Mouse (Mus musculus) ES-Bruce4 (cell line): Measurements from ENCODE around the gene Shroom3.

Experiments used
- CTCF ChIP-seq: IDR thresholded peaks from one replicate; pipeline ENCODE4 v1.8.1; 2011; ENCODE audit warnings: low read depth, low read length
- EP300 ChIP-seq: IDR thresholded peaks from 2 replicates; pipeline ENCODE4 v1.6.1; 2011; ENCODE audit warnings: low read depth, low read length; ENCODE audit not compliant: insufficient read depth
- POLR2A ChIP-seq: IDR thresholded peaks from one replicate; pipeline ENCODE4 v1.8.1; 2011; ENCODE audit warnings: low read length; ENCODE audit not compliant: insufficient read depth

DNA sequence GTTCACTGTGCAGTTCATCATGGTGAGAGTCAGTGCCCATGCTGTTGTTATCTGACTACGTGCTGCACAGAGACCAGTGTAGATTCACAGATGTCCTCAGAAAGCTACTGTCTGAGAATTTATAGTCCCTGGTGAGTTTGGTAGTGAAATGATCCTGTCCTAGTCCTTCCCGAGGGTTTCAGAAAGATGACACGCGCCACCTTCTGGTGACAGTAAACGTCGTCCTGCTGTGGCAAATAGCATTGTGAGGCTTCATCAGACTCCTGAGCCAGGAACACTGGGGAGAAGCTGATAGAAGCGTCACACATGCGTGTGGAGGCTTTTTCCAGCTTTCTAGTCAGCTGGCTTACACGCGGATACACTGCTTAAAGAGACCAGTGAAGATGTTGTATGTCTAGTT, 271.1 kb downstream of the Shroom3 start:
- peak; percentile 73 for TF ChIP-seq CTCF
- TF ChIP-seq POLR2A, result no peak
- no peak for TF ChIP-seq EP300
